Mouse (Mus musculus): ENCODE measurements around the gene C2cd4a. TPM values are rescaled to one million over a fixed set of nuclear protein-coding genes. Genes with fewer than 3 reads are reported as not detected.

Gene C2cd4a
- polyA plus RNA-seq, 1 experiment: 0.02 TPM

DNA sequence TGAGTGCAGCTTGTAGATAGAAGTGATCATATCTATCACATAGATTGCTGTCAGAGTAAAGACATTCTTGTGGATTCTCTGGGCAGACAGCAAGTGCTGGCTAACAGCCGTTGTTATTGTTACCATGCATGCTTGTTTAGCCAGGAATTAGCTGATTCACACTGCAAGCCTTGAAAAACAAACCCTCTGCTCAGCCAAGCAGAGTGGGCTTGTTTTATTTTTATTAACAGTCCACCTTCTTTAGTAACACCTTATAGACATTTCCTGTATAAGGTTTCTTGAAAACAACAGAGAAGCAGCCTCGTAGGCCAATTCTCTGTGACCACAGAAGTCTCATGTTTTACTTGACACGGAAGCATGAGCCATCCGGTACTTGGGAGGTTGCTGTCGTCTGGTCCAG lies 2.4 kb upstream of the C2cd4a start:
- no peak for TF ChIP-seq CEBPB (IDR thresholded peaks at IDR 0.05; ENCODE audit: low read depth)
- TF ChIP-seq MYOG (IDR thresholded peaks at IDR 0.05; ENCODE audit: control insufficient read depth, extremely low read depth, insufficient read length): no peak
- TF ChIP-seq CTCF (IDR thresholded peaks at IDR 0.05; ENCODE audit: control insufficient read depth, insufficient read depth, insufficient read length): no peak
- TF ChIP-seq MYOD1 (IDR thresholded peaks at IDR 0.05; ENCODE audit: control insufficient read depth, insufficient read length, low read depth): no peak
- no peak for TF ChIP-seq USF1 (IDR thresholded peaks at IDR 0.05; ENCODE audit: low read depth)
- no peak for TF ChIP-seq FOSL1 (IDR thresholded peaks at IDR 0.05; ENCODE audit: insufficient read depth, low read length, poor library complexity, severe bottlenecking)
- Histone ChIP-seq H3K79me3 (ENCODE audit: low read depth) (no peaks in the 10 kb centered on the region), H3K36me3 (ENCODE audit: control insufficient read depth, insufficient read depth) (no peaks in the 10 kb centered on the region), H3K27me3 (ENCODE audit: control insufficient read depth, insufficient read depth, insufficient read length) (peaks cover 28% of the 10 kb centered on the region), H3ac (ENCODE audit: control insufficient read depth, insufficient read length, low read depth) (no peak overlapping the region), H3K79me2 (ENCODE audit: control insufficient read depth, insufficient read depth) (no peaks in the 10 kb centered on the region), H3K4me3 (ENCODE audit: insufficient read depth, poor library complexity, severe bottlenecking) (no peak overlapping the region)

DNA sequence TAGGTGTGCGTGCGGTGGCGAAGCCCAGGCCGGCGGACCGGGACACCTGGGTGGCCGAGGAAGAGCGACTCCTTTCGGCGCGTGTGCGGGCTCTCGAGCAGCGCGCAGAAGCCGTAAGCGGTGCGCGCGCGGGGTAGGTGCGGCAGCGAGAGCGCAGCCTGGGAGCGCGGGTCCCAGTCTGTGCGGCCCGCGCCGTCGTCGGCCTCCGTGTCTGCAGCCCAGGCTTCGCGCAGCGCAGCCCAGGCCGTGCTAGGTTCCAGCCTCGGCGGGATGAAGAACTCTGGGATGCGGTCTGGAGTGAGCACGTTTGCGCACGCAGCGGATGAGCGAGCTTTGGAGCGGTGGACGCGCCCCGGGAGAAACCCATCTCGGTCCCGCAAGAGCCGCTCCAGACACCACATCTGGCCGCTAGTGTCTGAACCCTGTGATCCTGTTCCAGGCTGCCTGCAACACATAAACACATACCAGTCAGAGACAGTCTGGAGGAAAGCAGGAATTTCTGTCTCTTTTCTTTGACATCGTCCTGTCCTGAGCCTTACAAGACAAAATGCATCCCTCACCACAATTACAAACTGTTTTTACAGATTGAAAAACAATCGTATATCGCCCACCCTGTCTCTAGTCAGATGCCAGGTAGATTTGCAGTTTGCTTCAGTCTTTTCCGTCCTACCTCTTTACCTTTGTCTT lies 628 bp downstream of the C2cd4a start:
- H3K79me2 ChIP-seq (ENCODE audit: control insufficient read depth, insufficient read depth): no peaks in the 10 kb centered on the region
- TF ChIP-seq CEBPB (IDR thresholded peaks at IDR 0.05; ENCODE audit: low read depth) (no peak), MAX (IDR thresholded peaks at IDR 0.05) (no peak), MYOG (IDR thresholded peaks at IDR 0.05; ENCODE audit: control insufficient read depth, extremely low read depth, insufficient read length) (no peak), MYOD1 (IDR thresholded peaks at IDR 0.05; ENCODE audit: control insufficient read depth, insufficient read length, low read depth) (no peak), FOSL1 (IDR thresholded peaks at IDR 0.05; ENCODE audit: insufficient read depth, low read length, poor library complexity, severe bottlenecking) (no peak), USF1 (IDR thresholded peaks at IDR 0.05; ENCODE audit: low read depth) (no peak), CTCF (IDR thresholded peaks at IDR 0.05; ENCODE audit: control insufficient read depth, insufficient read depth, insufficient read length) (no peak)
- H3K4me3 ChIP-seq (ENCODE audit: insufficient read depth, poor library complexity, severe bottlenecking): no peak overlapping the region
- no peak overlapping the region for H3ac ChIP-seq (ENCODE audit: control insufficient read depth, insufficient read length, low read depth)
- H3K36me3 ChIP-seq (ENCODE audit: control insufficient read depth, insufficient read depth): no peaks in the 10 kb centered on the region
- H3K79me3 ChIP-seq (ENCODE audit: low read depth): no peaks in the 10 kb centered on the region
- peaks cover 36% of the 10 kb centered on the region for H3K27me3 ChIP-seq (ENCODE audit: control insufficient read depth, insufficient read depth, insufficient read length)

DNA sequence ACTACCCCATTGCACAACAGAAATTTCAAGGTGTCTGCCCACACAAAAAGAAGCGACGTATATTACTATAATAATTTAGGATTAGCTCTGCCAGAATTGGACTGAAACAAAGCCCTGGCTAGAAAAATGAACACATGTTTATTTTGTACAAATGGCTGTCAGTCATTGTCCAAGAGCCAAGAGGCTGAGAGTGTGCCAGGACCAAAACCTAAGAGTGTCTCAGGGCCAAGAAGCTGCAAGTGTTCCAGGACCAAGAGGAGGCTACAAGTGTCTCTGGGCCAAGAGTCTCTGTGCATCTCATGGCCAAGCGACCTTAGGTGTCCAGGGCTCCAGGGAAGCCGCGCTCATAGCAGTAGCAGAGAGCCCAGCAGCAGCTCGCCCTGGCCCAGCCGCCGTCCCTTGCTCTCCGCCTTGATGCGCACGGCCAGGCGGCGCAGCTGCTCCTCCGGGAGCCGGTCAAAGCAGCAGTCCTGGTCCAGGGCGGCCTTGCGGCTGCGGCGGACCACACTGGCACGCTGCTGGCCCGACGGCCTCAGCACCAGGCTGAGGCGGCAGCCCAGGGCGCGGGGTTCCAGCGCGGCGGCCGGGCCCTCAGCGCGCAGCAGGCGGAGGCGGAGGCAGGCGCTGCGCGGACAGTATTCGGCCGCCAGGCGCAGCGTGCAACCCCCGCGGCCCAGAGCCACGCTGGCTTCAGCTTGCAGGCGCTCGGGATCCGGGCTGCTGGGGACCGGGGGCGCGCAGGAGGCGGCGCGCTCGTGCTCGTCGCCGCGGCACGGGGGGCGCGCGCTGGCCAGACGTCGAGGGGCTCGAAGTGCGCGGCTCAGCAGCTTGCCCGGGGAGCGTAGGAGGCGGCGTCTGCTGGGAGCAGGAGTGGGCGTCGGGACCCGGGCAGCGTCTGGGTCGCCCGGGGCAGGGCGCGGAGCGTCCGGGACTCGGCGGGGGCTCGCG lies 1.4 kb downstream of the C2cd4a start:
- Histone ChIP-seq H3K79me2 (ENCODE audit: control insufficient read depth, insufficient read depth) (no peaks in the 10 kb centered on the region), H3K36me3 (ENCODE audit: control insufficient read depth, insufficient read depth) (no peaks in the 10 kb centered on the region), H3K4me3 (ENCODE audit: insufficient read depth, poor library complexity, severe bottlenecking) (no peak overlapping the region), H3K27me3 (ENCODE audit: control insufficient read depth, insufficient read depth, insufficient read length) (peaks cover 36% of the 10 kb centered on the region), H3ac (ENCODE audit: control insufficient read depth, insufficient read length, low read depth) (no peak overlapping the region), H3K79me3 (ENCODE audit: low read depth) (no peaks in the 10 kb centered on the region)
- TF ChIP-seq MAX (IDR thresholded peaks at IDR 0.05) (no peak), FOSL1 (IDR thresholded peaks at IDR 0.05; ENCODE audit: insufficient read depth, low read length, poor library complexity, severe bottlenecking) (no peak), CTCF (IDR thresholded peaks at IDR 0.05; ENCODE audit: control insufficient read depth, insufficient read depth, insufficient read length) (no peak), CEBPB (IDR thresholded peaks at IDR 0.05; ENCODE audit: low read depth) (no peak), MYOD1 (IDR thresholded peaks at IDR 0.05; ENCODE audit: control insufficient read depth, insufficient read length, low read depth) (no peak), MYOG (IDR thresholded peaks at IDR 0.05; ENCODE audit: control insufficient read depth, extremely low read depth, insufficient read length) (no peak), USF1 (IDR thresholded peaks at IDR 0.05; ENCODE audit: low read depth) (no peak)

DNA sequence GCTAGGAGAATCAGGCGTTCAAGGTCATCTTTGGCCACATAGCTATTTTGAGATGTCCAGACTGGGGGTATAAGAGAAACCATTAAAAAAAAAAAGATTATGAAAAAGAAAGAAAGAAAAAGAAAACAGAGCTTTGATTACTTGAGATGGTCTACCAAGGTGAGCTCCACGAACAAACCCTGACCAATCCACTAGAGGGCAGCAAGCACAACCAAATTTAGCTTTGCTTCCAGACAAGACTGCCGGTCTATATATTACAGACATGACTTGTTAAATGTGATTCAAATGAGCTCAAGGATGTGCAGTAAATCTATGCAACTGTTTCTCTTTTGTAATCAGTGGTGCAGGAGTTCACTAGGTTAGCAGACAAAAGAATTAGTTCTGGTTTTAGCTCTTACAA lies 3.9 kb downstream of the C2cd4a start:
- peaks cover 36% of the 10 kb centered on the region for H3K27me3 ChIP-seq (ENCODE audit: control insufficient read depth, insufficient read depth, insufficient read length)
- TF ChIP-seq USF1 (IDR thresholded peaks at IDR 0.05; ENCODE audit: low read depth): no peak
- TF ChIP-seq MYOG (IDR thresholded peaks at IDR 0.05; ENCODE audit: control insufficient read depth, extremely low read depth, insufficient read length): no peak
- TF ChIP-seq CTCF (IDR thresholded peaks at IDR 0.05; ENCODE audit: control insufficient read depth, insufficient read depth, insufficient read length): peak; percentile 37
- TF ChIP-seq CEBPB (IDR thresholded peaks at IDR 0.05; ENCODE audit: low read depth): no peak
- H3K79me2 ChIP-seq (ENCODE audit: control insufficient read depth, insufficient read depth): no peaks in the 10 kb centered on the region
- H3K79me3 ChIP-seq (ENCODE audit: low read depth): no peaks in the 10 kb centered on the region
- H3K4me3 ChIP-seq (ENCODE audit: insufficient read depth, poor library complexity, severe bottlenecking): no peak overlapping the region
- no peaks in the 10 kb centered on the region for H3K36me3 ChIP-seq (ENCODE audit: control insufficient read depth, insufficient read depth)
- no peak overlapping the region for H3ac ChIP-seq (ENCODE audit: control insufficient read depth, insufficient read length, low read depth)

DNA sequence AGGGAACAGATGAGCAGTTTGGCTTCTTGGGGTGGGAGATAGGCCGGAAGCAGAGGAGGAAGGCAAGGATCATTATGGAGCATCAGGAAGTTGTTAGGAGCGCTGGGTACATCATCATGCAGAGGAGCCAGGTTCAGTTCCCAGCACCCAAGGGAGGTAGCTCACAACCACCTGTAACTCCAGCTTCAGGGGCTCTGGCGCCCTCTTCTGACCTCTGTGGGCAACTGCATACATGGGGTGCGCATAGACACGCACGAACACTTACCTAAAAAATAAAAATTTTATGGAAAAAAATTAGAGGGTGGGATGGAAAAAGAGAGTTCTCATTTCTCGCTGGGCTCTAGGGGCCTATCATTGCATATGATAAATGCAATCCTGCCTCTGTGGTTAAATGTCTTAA lies 6.6 kb downstream of the C2cd4a start:
- Histone ChIP-seq H3K4me3 (ENCODE audit: insufficient read depth, poor library complexity, severe bottlenecking) (no peak overlapping the region), H3K79me3 (ENCODE audit: low read depth) (no peaks in the 10 kb centered on the region), H3K27me3 (ENCODE audit: control insufficient read depth, insufficient read depth, insufficient read length) (peaks cover 18% of the 10 kb centered on the region), H3K79me2 (ENCODE audit: control insufficient read depth, insufficient read depth) (no peaks in the 10 kb centered on the region), H3K36me3 (ENCODE audit: control insufficient read depth, insufficient read depth) (no peaks in the 10 kb centered on the region), H3ac (ENCODE audit: control insufficient read depth, insufficient read length, low read depth) (no peak overlapping the region)
- no peak for TF ChIP-seq MAX (IDR thresholded peaks at IDR 0.05)
- TF ChIP-seq CTCF (IDR thresholded peaks at IDR 0.05; ENCODE audit: control insufficient read depth, insufficient read depth, insufficient read length): no peak
- no peak for TF ChIP-seq MYOD1 (IDR thresholded peaks at IDR 0.05; ENCODE audit: control insufficient read depth, insufficient read length, low read depth)
- no peak for TF ChIP-seq CEBPB (IDR thresholded peaks at IDR 0.05; ENCODE audit: low read depth)
- no peak for TF ChIP-seq FOSL1 (IDR thresholded peaks at IDR 0.05; ENCODE audit: insufficient read depth, low read length, poor library complexity, severe bottlenecking)
- no peak for TF ChIP-seq USF1 (IDR thresholded peaks at IDR 0.05; ENCODE audit: low read depth)
- no peak for TF ChIP-seq MYOG (IDR thresholded peaks at IDR 0.05; ENCODE audit: control insufficient read depth, extremely low read depth, insufficient read length)

Measured in C2C12 (cell line).